Mouse (Mus musculus) frontal cortex, adult (tissue): Measurements from ENCODE around the gene Cpox.

Experiments used
- ATAC-seq: cut with Nextera tagmentation; 2 replicates; pipeline ENCODE4 v1.9.2; 2017; ENCODE audit warnings: mild to moderate bottlenecking, moderate library complexity, mixed read lengths; ENCODE audit not compliant: low TSS enrichment

Gene Cpox

DNA sequence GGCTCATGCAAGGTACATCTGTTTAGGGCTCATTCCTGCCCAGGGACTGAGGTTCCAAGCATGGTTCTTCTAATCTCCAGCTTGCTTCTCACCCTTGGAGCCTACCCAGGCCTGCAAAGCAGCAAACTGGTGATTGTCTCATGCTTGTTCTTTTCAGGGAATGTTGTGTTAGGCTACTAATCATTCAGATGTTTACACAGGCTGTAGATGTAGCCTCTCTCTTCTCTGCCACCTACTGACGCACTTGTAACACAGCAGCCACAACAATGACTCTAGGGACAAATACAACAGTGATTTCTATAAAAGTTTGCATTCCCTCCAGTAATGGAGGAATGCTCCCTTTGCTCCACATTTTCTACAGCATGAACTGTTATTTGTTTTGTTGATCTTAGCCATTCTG, 81.2 kb downstream of the Cpox start:
- ATAC-seq, result peak; percentile 94

DNA sequence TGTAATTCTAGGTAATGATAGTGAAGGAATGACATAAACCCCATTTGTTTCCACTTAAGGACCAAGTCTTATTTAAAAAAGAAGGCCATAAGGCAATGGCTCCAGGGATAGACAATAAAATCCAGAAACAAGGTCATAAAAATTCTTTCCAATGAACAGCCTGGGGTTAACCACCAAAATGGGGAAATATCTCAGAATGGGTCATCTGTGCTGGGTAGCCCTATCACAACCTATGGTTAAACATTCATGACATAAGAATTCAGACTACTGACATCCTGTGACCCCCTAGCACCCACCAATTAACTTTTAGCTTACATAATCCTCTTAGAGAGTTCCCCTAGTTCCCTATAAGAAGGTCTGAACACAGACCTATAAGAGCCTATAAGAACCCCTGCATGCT, 86.1 kb downstream of the Cpox start:
- no peak for ATAC-seq

DNA sequence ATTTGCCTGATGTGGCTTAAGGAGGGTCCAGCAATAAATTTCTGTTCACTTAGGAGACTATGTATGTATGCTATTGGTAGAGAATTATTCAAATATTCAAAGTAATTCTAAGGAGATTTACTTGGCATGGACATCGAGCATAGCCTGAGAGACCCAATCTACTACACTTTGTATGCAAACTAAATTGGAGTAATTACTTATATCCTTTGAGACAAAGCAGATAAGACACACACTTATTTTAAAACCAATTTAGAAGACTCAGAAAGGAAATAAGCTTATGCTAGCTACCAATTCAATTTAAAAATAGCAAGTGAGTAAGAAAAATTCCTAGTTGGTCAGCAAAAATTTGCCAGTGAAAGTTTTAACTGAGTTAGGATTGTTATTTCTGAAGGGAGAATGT, 93.0 kb downstream of the Cpox start, which contains the start of gene Olfr172:
TSS of gene Olfr172 (minus strand) at position 101 of the 400 bp plus-strand sequence.
- ATAC-seq, result no peak
